Mouse (Mus musculus) subcutaneous adipose tissue, adult 2 months (tissue): ENCODE results near the gene Dnajc12. TPM values are rescaled to one million over a fixed set of nuclear protein-coding genes. Genes with fewer than 3 reads are reported as not detected.

Source experiments
- polyA plus RNA-seq: library from polyadenylated mRNA; depleted of rRNA; stranded (reverse); fragments of >200 nt; gene quantifications from 2 replicates; pipeline ENCODE4 v1.2.3, GENCODE M21; 2012; ENCODE audit warnings: low replicate concordance; rRNA removed

Gene Dnajc12
- polyA plus RNA-seq = 0.97 and 1.2 TPM in 2 replicates

DNA sequence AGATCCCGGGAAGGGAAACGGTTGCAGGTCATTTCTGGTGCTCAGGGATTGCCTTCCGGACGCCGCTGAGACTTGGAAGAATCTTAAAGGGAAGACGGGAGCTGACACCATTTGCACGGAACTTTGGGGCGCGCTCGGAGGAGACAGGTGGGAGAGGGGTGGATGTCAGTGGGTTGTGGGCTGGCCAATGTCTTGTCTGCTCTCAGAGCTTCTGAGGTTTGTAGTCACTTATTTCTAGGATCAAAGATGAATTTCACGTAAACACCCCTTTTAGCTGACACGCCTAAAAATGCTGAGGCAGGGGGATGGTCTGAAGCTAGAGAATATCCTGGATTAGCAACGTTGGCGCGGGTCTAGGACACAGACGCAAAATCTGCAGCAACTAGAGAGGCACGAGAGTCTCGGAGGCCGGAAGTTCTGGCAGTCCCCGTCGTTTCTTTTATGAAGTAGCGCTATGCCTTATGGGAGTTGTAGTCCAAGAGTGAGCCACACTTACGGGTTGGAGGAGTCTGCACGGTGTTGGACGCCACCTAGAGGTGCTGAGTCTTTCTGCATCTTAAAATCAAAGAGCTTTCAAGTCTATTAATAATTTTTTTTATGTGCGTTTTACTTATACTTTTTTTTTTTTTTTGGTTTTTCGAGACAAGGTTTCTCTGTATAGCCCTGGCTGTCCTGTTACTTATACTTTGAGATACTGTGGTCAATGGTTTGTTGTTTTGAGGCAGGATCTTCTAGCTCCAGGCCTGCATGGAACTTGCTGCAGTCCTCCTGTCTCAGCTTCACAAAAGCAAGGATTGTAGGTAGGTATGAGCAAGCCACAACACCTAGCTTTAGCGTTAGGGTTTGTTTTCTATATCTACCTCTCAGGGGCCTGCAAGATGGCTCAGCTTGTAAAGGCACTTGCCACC lies at the start of gene Dnajc12:
TSS of gene Dnajc12 (plus strand) at position 72 of the 908 bp plus-strand sequence.

DNA sequence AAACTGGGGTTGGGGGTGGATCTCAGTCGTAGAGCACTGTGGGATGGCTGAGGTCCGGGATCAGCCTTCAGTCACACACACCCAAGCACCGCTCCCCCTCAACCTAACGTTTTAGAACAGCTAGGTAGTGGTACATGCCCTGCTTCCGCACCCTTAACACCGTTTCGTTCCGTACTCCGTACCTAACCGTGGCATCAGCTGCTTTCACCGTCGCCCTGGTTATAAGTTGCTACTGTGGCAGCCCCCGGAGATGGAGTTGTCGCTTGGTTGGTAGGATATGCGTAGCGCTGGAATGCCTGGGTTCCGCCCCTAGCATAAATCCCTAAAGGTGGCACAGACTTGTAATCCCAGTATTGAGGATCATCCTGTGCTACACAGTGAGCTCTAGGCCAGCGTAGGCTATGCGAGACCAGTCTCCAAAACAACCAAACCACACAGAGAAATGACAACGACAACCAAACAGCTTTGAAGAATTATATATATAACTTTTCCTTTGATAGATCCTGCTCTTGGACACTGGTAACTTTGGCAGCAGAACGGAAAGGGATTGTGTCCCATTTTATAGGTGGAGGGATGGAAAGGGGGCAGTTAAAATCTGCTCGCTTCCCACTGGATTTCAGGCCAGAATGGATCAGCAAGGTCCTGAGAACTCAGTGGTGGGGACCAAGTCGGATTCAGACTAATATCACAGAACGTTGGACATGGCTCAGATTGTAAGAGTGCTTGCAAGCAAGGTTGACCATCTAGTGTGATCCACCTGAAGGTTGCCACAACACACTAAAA lies 554 bp upstream of the Dnajc12 start, which contains the start of gene Sirt1:
TSS of gene Sirt1 (minus strand) at position 207 of the 783 bp plus-strand sequence.

DNA sequence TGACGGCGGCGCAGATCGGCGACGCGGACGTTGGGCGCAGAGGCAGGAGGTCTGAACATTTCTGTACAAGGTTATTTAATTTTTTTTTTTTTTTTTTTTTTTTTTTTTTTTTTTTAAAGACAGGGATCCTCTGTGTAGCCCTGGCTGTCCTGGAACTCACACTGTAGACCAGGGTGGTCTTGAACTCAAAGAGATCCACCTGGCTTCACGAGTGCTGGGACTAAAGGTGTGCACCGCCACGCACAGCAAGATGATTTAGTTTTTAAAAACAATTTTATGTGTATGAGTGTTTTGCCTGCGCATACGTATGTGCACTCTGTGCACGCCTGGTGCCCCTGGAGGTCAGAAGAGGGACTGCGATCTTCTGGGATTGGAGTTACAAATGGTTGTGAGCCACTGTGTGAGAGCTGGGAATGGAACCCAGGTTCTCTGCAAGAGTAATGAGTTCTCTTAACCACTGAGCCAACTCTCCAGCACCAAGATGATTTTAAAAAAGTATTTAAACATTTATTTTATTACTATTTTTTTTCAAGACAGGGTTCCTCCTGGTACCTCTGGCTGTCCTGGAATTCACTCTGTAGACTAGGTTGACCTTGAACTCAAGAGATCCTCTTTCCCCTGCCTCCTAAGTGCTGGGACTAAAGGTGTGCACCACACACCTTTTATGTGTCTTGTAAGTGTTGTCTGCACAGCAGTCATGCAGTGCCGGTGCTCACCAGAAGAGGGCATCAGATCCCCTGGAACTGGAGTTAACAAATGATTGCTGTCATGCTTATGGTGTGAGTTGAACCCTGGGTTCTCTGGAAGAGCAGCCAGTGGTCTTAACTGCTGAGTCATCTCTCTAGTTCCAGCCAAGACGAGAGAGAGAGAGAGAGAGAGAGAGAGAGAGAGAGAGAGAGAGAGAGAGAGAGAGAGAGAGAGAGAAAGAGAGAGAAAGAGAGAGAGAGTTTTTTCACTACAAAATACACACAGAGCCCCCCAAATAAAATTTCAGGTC lies 39.8 kb downstream of the Dnajc12 start, which contains the start of gene Gm7075:
TSS of gene Gm7075 (minus strand) at position 51 of the 997 bp plus-strand sequence.

DNA sequence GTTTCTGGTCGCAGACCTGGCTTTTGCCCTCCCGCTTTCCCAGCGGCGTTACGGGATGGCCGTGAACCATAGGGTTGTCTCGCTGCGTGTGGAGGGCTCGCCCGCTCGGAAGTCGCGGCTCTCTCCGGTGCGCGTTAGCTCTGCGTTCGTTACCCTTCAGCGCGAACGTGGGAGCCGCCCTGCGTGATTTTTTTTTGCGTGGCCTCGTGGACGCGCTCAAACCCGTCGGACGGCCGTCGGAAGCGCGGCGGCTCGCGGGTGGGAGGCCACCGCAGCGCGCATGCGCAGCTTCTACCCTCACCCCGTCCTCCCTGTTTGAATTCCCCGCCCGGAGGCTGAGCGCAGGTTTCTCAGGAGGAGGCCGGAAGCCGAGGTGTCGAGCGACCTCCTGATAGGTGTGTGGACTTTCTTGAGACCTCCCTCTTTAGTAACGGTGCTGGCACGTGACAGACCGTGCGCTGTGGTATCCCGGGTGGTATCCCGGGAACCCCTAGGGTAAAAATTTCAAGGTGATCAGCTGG lies 47.6 kb downstream of the Dnajc12 start, which contains the start of gene Ctnna3:
TSS of gene Ctnna3 (plus strand) at position 314 of the 521 bp plus-strand sequence.

Other genes with a start within 250 kb of the Dnajc12 start
- 0.06 TPM in 2 replicates for gene Mypn, start 178.5 kb upstream of the Dnajc12 start, polyA plus RNA-seq
- 21.9 and 24.5 TPM in 2 replicates for gene Herc4, start 138.6 kb upstream of the Dnajc12 start, polyA plus RNA-seq
- gene Sirt1, start 739 bp upstream of the Dnajc12 start, polyA plus RNA-seq = 2.1 and 4.9 TPM in 2 replicates
- not detected in 2 replicates for gene Gm7075, start 39.3 kb downstream of the Dnajc12 start, polyA plus RNA-seq
- 0.43 and 0.73 TPM in 2 replicates for gene Ctnna3, start 47.7 kb downstream of the Dnajc12 start, polyA plus RNA-seq